Mouse (Mus musculus): ENCODE results near the gene Irx5.

- no peak for TF ChIP-seq CTCF (IDR thresholded peaks at IDR 0.05; ENCODE audit: low read depth)
- no peak for TF ChIP-seq EP300 (IDR thresholded peaks at IDR 0.05; ENCODE audit: low read depth)
Measured at GRCm38 (mm10) chr8:92363217-92364147, 6.1 kb downstream of the Irx5 start.
